Mouse (Mus musculus): Measurements from ENCODE around the gene Lars2. TPM values are rescaled to one million over a fixed set of nuclear protein-coding genes. Genes with fewer than 3 reads are reported as not detected.
"Not testable (repeated sequence)": the region's sequence is repeated elsewhere in the genome, so short reads cannot be mapped to it uniquely, and the experiment has no call there.

The Lars2 gene
- polyA plus RNA-seq, 1 experiment from 2014 or later: 964 TPM

- H3K36me3 ChIP-seq: no peaks in the 10 kb centered on the region
- ATAC-seq (replicated peaks; ENCODE audit: low FRiP score): no peak
- H3K9me3 ChIP-seq (replicated peaks): no peaks in the 10 kb centered on the region
- H3K4me2 ChIP-seq: no peak overlapping the region
- H3K27ac ChIP-seq: no peak overlapping the region
- no peaks in the 10 kb centered on the region for H3K27me3 ChIP-seq
- H3K4me1 ChIP-seq: no peaks in the 10 kb centered on the region
- H3K4me3 ChIP-seq (replicated peaks): no peak overlapping the region
- WGBS: 81% methylated on average over 3 of the region's 3 CpGs
- H3K9ac ChIP-seq: no peak overlapping the region
These were observed 35.5 kb downstream of the Lars2 start for GRCm38 (mm10) chr9:123402215-123402614.

- 81% methylated on average over 3 of the region's 3 CpGs for WGBS
These were observed 36.3 kb downstream of the Lars2 start for GRCm38 (mm10) chr9:123403031-123403430.

GRCm38 (mm10) chr9:123405231-123405630, 38.5 kb downstream of the Lars2 start:
- H3K9ac ChIP-seq: no peak overlapping the region
- H3K27ac ChIP-seq: no peak overlapping the region
- no peak overlapping the region for H3K4me2 ChIP-seq
- H3K9me3 ChIP-seq (replicated peaks): no peaks in the 10 kb centered on the region
- no peaks in the 10 kb centered on the region for H3K27me3 ChIP-seq
- 76% methylated on average over 1 of the region's 1 CpGs for WGBS
- no peaks in the 10 kb centered on the region for H3K4me1 ChIP-seq
- H3K4me3 ChIP-seq (replicated peaks): no peak overlapping the region
- ATAC-seq (replicated peaks; ENCODE audit: low FRiP score): no peak
- H3K36me3 ChIP-seq: 0 out of 2 replicates have a peak, but pooled peaks cover 5% of the 10 kb centered on the region

More at GRCm38 (mm10) chr9:123403031-123403430, 36.3 kb downstream of the Lars2 start:
- H3K4me1 ChIP-seq: no peaks in the 10 kb centered on the region
- no peak for ATAC-seq (replicated peaks; ENCODE audit: low FRiP score)
- H3K4me2 ChIP-seq: no peak overlapping the region
- no peak overlapping the region for H3K27ac ChIP-seq
- no peak overlapping the region for H3K9ac ChIP-seq
- no peak overlapping the region for H3K4me3 ChIP-seq (replicated peaks)
- H3K9me3 ChIP-seq (replicated peaks): no peaks in the 10 kb centered on the region
- no peaks in the 10 kb centered on the region for H3K27me3 ChIP-seq
- no peaks in the 10 kb centered on the region for H3K36me3 ChIP-seq

GRCm38 (mm10) chr9:123408771-123409170, 42.0 kb downstream of the Lars2 start:
- no peak for ATAC-seq (replicated peaks; ENCODE audit: low FRiP score)
- H3K4me1 ChIP-seq: no peaks in the 10 kb centered on the region
- 79% methylated on average over 2 of the region's 2 CpGs for WGBS
- H3K27ac ChIP-seq: no peak overlapping the region
- H3K9me3 ChIP-seq (replicated peaks): no peaks in the 10 kb centered on the region
- no peak overlapping the region for H3K9ac ChIP-seq
- H3K27me3 ChIP-seq: no peaks in the 10 kb centered on the region
- H3K4me3 ChIP-seq (replicated peaks): no peak overlapping the region
- H3K4me2 ChIP-seq: no peak overlapping the region
- peaks cover 24% of the 10 kb centered on the region for H3K36me3 ChIP-seq

GRCm38 (mm10) chr9:123429863-123430262, 63.1 kb downstream of the Lars2 start:
- ATAC-seq (replicated peaks; ENCODE audit: low FRiP score): no peak
- 86% methylated on average over 4 of the region's 4 CpGs for WGBS

GRCm38 (mm10) chr9:123430973-123431372, 64.2 kb downstream of the Lars2 start:
- no peak for ATAC-seq (replicated peaks; ENCODE audit: low FRiP score)
- no peaks in the 10 kb centered on the region for H3K27me3 ChIP-seq
- no peak overlapping the region for H3K27ac ChIP-seq

More at GRCm38 (mm10) chr9:123429863-123430262, 63.1 kb downstream of the Lars2 start:
- no peaks in the 10 kb centered on the region for H3K27me3 ChIP-seq
- no peaks in the 10 kb centered on the region for H3K9me3 ChIP-seq (replicated peaks)
- H3K36me3 ChIP-seq: peaks cover 28% of the 10 kb centered on the region
- no peak overlapping the region for H3K4me2 ChIP-seq
- no peak overlapping the region for H3K9ac ChIP-seq
- H3K4me1 ChIP-seq: no peaks in the 10 kb centered on the region
- H3K27ac ChIP-seq: no peak overlapping the region
- H3K4me3 ChIP-seq (replicated peaks): no peak overlapping the region

GRCm38 (mm10) chr9:123438223-123438622, 71.5 kb downstream of the Lars2 start:
- Histone ChIP-seq H3K4me1 (no peaks in the 10 kb centered on the region), H3K9me3 (replicated peaks) (no peaks in the 10 kb centered on the region), H3K4me2 (no peak overlapping the region), H3K4me3 (replicated peaks) (no peak overlapping the region), H3K36me3 (peaks cover 57% of the 10 kb centered on the region), H3K9ac (no peak overlapping the region), H3K27ac (no peak overlapping the region), H3K27me3 (no peaks in the 10 kb centered on the region)
- 81% methylated on average over 2 of the region's 2 CpGs for WGBS
- ATAC-seq (replicated peaks; ENCODE audit: low FRiP score): no peak

More at GRCm38 (mm10) chr9:123430973-123431372, 64.2 kb downstream of the Lars2 start:
- peaks cover 34% of the 10 kb centered on the region for H3K36me3 ChIP-seq
- H3K4me1 ChIP-seq: no peaks in the 10 kb centered on the region
- H3K4me2 ChIP-seq: no peak overlapping the region
- no peak overlapping the region for H3K4me3 ChIP-seq (replicated peaks)
- H3K9ac ChIP-seq: no peak overlapping the region
- no peaks in the 10 kb centered on the region for H3K9me3 ChIP-seq (replicated peaks)

GRCm38 (mm10) chr9:123440230-123441058, 73.7 kb downstream of the Lars2 start:
- no peak overlapping the region for H3K4me3 ChIP-seq (replicated peaks)
- 65% methylated on average over 5 of the region's 5 CpGs for WGBS

GRCm38 (mm10) chr9:123447101-123447500, 80.4 kb downstream of the Lars2 start:
- not testable (repeated sequence) for H3K27ac ChIP-seq; H3K4me2 ChIP-seq; H3K27me3 ChIP-seq; H3K4me3 ChIP-seq (replicated peaks); H3K4me1 ChIP-seq; ATAC-seq (replicated peaks; ENCODE audit: low FRiP score); H3K9ac ChIP-seq; H3K9me3 ChIP-seq (replicated peaks)
- WGBS: 94% methylated on average over 3 of the region's 3 CpGs
- H3K36me3 ChIP-seq: peaks cover 18% of the 10 kb centered on the region; the same call in 1 of the 2 replicates

More at GRCm38 (mm10) chr9:123440230-123441058, 73.7 kb downstream of the Lars2 start:
- H3K9me3 ChIP-seq (replicated peaks): no peaks in the 10 kb centered on the region
- no peak overlapping the region for H3K9ac ChIP-seq
- H3K27ac ChIP-seq: no peak overlapping the region
- no peaks in the 10 kb centered on the region for H3K4me1 ChIP-seq
- no peaks in the 10 kb centered on the region for H3K27me3 ChIP-seq
- ATAC-seq (replicated peaks; ENCODE audit: low FRiP score): no peak
- no peak overlapping the region for H3K4me2 ChIP-seq
- H3K36me3 ChIP-seq: peaks cover 53% of the 10 kb centered on the region

- Histone ChIP-seq H3K9me3 (replicated peaks) (no peaks in the 10 kb centered on the region), H3K4me2 (no peak overlapping the region), H3K36me3 (peaks cover 7% of the 10 kb centered on the region; the same call in 1 of the 2 replicates), H3K27me3 (no peaks in the 10 kb centered on the region), H3K9ac (no peak overlapping the region), H3K27ac (no peak overlapping the region), H3K4me3 (replicated peaks) (no peak overlapping the region), H3K4me1 (no peaks in the 10 kb centered on the region)
- no peak for ATAC-seq (replicated peaks; ENCODE audit: low FRiP score)
These were observed 81.9 kb downstream of the Lars2 start for GRCm38 (mm10) chr9:123448594-123448993.

- H3K9me3 ChIP-seq (replicated peaks): no peaks in the 10 kb centered on the region
- H3K27me3 ChIP-seq: no peaks in the 10 kb centered on the region
- peaks cover 17% of the 10 kb centered on the region for H3K36me3 ChIP-seq
- H3K9ac ChIP-seq: no peak overlapping the region
- no peak overlapping the region for H3K4me3 ChIP-seq (replicated peaks)
- WGBS: 38% methylated on average over 2 of the region's 2 CpGs
- no peak overlapping the region for H3K4me2 ChIP-seq
- H3K27ac ChIP-seq: no peak overlapping the region
- H3K4me1 ChIP-seq: no peaks in the 10 kb centered on the region
- no peak for ATAC-seq (replicated peaks; ENCODE audit: low FRiP score)
These were observed 83.4 kb downstream of the Lars2 start for GRCm38 (mm10) chr9:123450174-123450573.

GRCm38 (mm10) chr9:123451772-123452171, 85.0 kb downstream of the Lars2 start:
- no peak overlapping the region for H3K4me3 ChIP-seq (replicated peaks)
- H3K36me3 ChIP-seq: peaks cover 20% of the 10 kb centered on the region
- no peaks in the 10 kb centered on the region for H3K9me3 ChIP-seq (replicated peaks)
- WGBS: 64% methylated on average over 3 of the region's 3 CpGs
- H3K4me1 ChIP-seq: peaks cover 2% of the 10 kb centered on the region; the same call in 1 of the 2 replicates
- ATAC-seq (replicated peaks; ENCODE audit: low FRiP score): no peak
- no peaks in the 10 kb centered on the region for H3K27me3 ChIP-seq
- no peak overlapping the region for H3K27ac ChIP-seq
- no peak overlapping the region for H3K9ac ChIP-seq
- H3K4me2 ChIP-seq: no peak overlapping the region

All from kidney, embryonic 15.5 days (tissue).